Mouse (Mus musculus) hindbrain, embryonic 14.5 days (tissue): ENCODE measurements around the gene Il31ra. TPM values are rescaled to one million over a fixed set of nuclear protein-coding genes. Genes with fewer than 3 reads are reported as not detected.
A peak's percentile ranks its signal among the peaks of the same experiment; 100 is the strongest.

Source experiments
- ATAC-seq: fragments of 200-750 bp; cut with Nextera tagmentation; 2 replicates; pipeline ENCODE4 v1.8.0; 2017; ENCODE audit warnings: moderate number of reproducible peaks, mild to moderate bottlenecking, moderate TSS enrichment, moderate library complexity; ENCODE audit not compliant: low FRiP score
- DNase-seq: peaks from one replicate; pipeline ENCODE4 v3.0.0-alpha.2; 2015; ENCODE audit warnings: low spot score
- H3K27ac ChIP-seq: fragments of 300-500 bp; sonication (generic); 2 replicates; pipeline ENCODE4 v1.5.1; 2014; ENCODE audit warnings: mild to moderate bottlenecking, moderate library complexity
- H3K27me3 ChIP-seq: fragments of 300-500 bp; sonication (generic); 2 replicates; pipeline ENCODE4 v1.6.1; 2014; ENCODE audit warnings: mild to moderate bottlenecking, low read length, mixed read lengths; ENCODE audit not compliant: control insufficient read depth, insufficient read depth
- H3K36me3 ChIP-seq: fragments of 300-500 bp; sonication (generic); replicated peaks from 2 replicates; pipeline ENCODE4 v1.6.1; 2014; ENCODE audit not compliant: control insufficient read depth, insufficient read depth
- H3K4me1 ChIP-seq: fragments of 300-500 bp; sonication (generic); replicated peaks from 2 replicates; pipeline ENCODE4 v1.6.1; 2014; ENCODE audit warnings: antibody characterized with exemption, low read length, mixed read lengths; ENCODE audit not compliant: control insufficient read depth, insufficient read depth
- H3K4me2 ChIP-seq: fragments of 300-500 bp; sonication (generic); replicated peaks from 2 replicates; pipeline ENCODE4 v1.6.1; 2014; ENCODE audit warnings: mild to moderate bottlenecking, moderate library complexity
- H3K4me3 ChIP-seq: fragments of 300-500 bp; sonication (generic); replicated peaks from 2 replicates; pipeline ENCODE4 v1.5.1; 2014; ENCODE audit warnings: mild to moderate bottlenecking, low read length
- H3K9ac ChIP-seq: fragments of 300-500 bp; sonication (generic); 2 replicates; pipeline ENCODE4 v1.6.1; 2014
- H3K9me3 ChIP-seq: fragments of 300-500 bp; sonication (generic); 2 replicates; pipeline ENCODE4 v1.6.1; 2016; ENCODE audit warnings: low read length; ENCODE audit not compliant: control insufficient read depth
- WGBS: fragments of 180-500 bp; shearing (Covaris S2); extraction: QIAGEN DNeasy Blood & Tissue Kit; methylation state at CpG from one replicate; pipeline ENCODE4 v1.1.7; 2014; 5-methylcytosine and 5-hydroxymethylcytosine counted together
- polyA plus RNA-seq: library from polyadenylated mRNA; unstranded; fragments of >200 nt; fragmentation: Nextera tagmentation; extraction: Ambion mirVana; gene quantifications from 2 replicates; pipeline ENCODE4 v1.2.1, GENCODE M21; 2014

The Il31ra gene
- polyA plus RNA-seq, 1 experiment from 2014 or later, result 0.11 TPM

DNA sequence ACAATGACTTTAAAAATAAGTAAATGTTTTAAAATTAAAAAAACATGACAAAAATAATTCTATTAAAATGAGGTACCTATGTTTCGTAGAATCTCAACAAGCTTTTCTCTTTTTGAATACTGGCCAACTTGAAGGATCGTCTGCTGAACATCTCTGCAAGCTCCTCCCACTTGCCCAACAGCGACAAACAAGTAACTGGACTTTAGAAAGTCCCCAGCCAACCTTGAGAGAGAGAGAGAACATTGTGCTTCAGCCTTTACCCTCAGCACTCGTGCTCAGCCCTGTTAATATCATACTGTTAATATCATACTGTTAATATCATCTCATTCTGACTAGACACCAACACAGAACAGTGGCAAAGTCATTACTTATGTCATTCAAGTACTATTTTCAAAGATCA lies 10.3 kb upstream of the Il31ra start:
- H3K4me2 ChIP-seq, result no peak overlapping the region
- H3K4me1 ChIP-seq, result no peaks in the 10 kb centered on the region
- no peak overlapping the region for H3K27ac ChIP-seq
- ATAC-seq, result no peak
- no peaks in the 10 kb centered on the region for H3K36me3 ChIP-seq
- no peak overlapping the region for H3K9ac ChIP-seq
- no peaks in the 10 kb centered on the region for H3K27me3 ChIP-seq
- WGBS, result 73% methylated on average over 4 of the region's 4 CpGs
- no peak for DNase-seq
- no peak overlapping the region for H3K4me3 ChIP-seq
- H3K9me3 ChIP-seq, result no peaks in the 10 kb centered on the region

DNA sequence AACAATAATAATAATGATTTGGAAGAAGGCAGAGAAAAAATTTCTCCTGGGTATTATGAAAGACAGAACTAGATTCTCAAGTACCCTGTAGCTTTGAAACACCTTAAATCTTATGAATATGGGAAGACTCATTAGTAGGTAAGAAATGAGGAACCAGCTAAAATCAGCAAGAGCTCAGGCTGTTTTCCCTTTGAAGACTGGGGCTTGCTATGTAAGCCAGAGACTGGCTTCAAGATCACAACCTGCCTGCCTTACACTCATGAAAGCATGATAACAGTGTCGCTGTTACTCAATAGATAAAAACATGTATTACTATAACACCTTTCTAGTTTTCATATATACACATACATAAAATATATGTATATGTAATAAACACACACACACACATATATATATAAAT lies 9.7 kb upstream of the Il31ra start:
- Histone ChIP-seq H3K27ac (no peak overlapping the region), H3K4me1 (no peaks in the 10 kb centered on the region), H3K4me2 (no peak overlapping the region), H3K36me3 (no peaks in the 10 kb centered on the region), H3K9me3 (no peaks in the 10 kb centered on the region), H3K27me3 (no peaks in the 10 kb centered on the region), H3K4me3 (no peak overlapping the region), H3K9ac (no peak overlapping the region)
- DNase-seq (no peak), ATAC-seq (no peak)
- 93% methylated on average over 1 of the region's 1 CpGs for WGBS

DNA sequence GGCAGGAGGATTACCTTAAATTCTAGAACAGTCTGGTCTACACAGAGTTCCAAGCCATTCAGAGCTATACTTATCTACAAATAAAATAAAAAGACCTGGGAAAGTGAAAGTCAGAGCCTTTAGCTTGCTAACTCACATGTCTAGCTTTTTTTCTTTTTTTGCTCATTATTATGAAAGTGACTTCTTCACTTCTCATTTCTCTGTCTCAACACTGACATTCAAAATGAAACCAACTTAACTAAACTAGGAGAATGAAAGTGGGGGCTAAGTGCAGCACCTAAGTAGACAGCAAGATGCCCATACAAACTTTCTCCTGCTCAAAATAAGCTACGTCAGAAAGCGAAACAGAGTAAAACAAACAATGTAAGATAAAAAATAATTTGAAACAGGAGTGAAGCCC lies 8.4 kb upstream of the Il31ra start:
- H3K4me2 ChIP-seq, result no peak overlapping the region
- no peak overlapping the region for H3K9ac ChIP-seq
- 92% methylated on average over 2 of the region's 2 CpGs for WGBS
- H3K4me3 ChIP-seq, result no peak overlapping the region
- H3K4me1 ChIP-seq, result no peaks in the 10 kb centered on the region
- no peak overlapping the region for H3K27ac ChIP-seq
- no peaks in the 10 kb centered on the region for H3K36me3 ChIP-seq
- DNase-seq (no peak), ATAC-seq (no peak)
- no peaks in the 10 kb centered on the region for H3K27me3 ChIP-seq
- no peaks in the 10 kb centered on the region for H3K9me3 ChIP-seq

DNA sequence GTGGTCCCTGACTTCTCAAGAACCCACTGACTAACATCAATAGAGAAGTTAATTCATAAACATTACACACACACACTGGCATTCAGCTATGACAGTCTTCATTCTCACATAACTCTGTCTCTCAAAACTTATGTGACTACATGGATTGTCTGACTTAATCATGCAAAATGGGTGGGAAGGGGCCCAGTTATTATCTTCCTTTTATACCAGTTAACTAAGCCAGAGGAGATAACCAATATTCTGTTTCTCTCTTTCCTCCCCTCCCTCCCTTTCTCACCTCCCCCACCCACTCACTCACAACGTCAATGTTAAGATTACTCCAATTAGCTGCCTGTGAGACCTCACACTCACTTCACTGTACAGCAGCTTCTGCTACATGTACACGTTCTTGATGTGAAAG lies 3.9 kb downstream of the Il31ra start:
- ATAC-seq (no peak), DNase-seq (no peak)
- 66% methylated on average over 2 of the region's 2 CpGs for WGBS

DNA sequence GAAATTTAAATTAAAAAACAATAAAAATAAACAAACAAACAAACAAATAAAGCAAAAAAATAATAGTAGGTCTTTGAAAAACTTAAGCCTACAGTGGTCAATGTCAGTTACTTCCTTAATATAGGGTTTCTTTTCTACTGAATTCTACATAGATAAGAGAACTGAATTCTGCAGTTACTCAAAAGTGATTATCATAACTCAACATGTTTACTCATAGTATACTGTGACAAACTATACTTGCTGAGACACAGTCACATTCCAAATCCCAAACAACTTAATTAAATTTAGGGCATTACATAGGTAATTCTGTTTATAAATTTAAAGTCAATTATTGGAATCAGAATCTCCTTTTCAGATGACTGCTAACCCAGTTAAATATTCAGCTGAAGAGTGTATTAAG lies 4.5 kb downstream of the Il31ra start:
- H3K36me3 ChIP-seq, result no peaks in the 10 kb centered on the region
- H3K9ac ChIP-seq, result no peak overlapping the region
- H3K4me3 ChIP-seq, result no peak overlapping the region
- H3K4me2 ChIP-seq, result no peak overlapping the region
- no peak for DNase-seq
- no peaks in the 10 kb centered on the region for H3K4me1 ChIP-seq
- no peaks in the 10 kb centered on the region for H3K9me3 ChIP-seq
- H3K27ac ChIP-seq, result no peak overlapping the region
- H3K27me3 ChIP-seq, result no peaks in the 10 kb centered on the region
- ATAC-seq, result no peak

More for the DNA sequence above, 3.9 kb downstream of the Il31ra start:
- Histone ChIP-seq H3K9ac (no peak overlapping the region), H3K27me3 (no peaks in the 10 kb centered on the region), H3K4me1 (no peaks in the 10 kb centered on the region), H3K4me2 (no peak overlapping the region), H3K27ac (no peak overlapping the region), H3K36me3 (no peaks in the 10 kb centered on the region), H3K9me3 (no peaks in the 10 kb centered on the region), H3K4me3 (no peak overlapping the region)

DNA sequence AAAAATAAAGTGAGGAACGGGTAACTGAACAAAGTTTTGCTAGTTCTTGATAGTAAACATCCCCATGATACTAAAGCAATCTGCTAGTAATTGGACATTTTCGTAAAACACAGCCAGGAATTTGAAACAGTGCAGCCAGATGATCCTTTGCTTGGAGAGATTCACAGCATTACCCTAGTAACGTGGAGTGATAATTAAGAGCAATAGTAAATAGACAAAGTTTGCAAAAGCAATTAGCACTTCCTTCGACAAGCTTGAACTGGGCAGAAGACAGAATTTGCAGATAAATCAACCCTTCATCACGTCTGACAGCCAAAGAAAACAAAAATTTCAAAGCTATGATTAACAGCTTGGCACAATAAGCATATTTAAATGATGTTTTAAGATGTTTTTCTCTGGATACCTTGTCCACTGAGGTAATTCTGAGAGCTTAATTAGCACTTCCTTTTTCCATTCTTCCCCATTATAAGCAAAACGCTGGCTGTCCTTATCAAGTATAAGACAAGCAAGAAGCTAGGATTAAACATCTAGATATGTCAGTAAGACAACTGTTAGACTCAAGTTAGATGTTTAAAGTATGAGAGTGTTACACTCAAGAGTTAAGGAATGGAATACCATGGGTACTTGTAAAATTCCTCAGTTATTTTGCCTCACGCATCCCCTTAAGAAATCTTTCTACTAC lies 9.5 kb downstream of the Il31ra start:
- no peaks in the 10 kb centered on the region for H3K27me3 ChIP-seq
- no peaks in the 10 kb centered on the region for H3K36me3 ChIP-seq
- H3K9me3 ChIP-seq, result no peaks in the 10 kb centered on the region
- H3K27ac ChIP-seq, result no peak overlapping the region
- no peak overlapping the region for H3K4me3 ChIP-seq
- H3K4me2 ChIP-seq, result no peak overlapping the region
- ATAC-seq (no peak), DNase-seq (no peak)
- 74% methylated on average over 7 of the region's 7 CpGs for WGBS
- H3K4me1 ChIP-seq, result no peaks in the 10 kb centered on the region; the same call in 1 of the 2 replicates
- no peak overlapping the region for H3K9ac ChIP-seq

DNA sequence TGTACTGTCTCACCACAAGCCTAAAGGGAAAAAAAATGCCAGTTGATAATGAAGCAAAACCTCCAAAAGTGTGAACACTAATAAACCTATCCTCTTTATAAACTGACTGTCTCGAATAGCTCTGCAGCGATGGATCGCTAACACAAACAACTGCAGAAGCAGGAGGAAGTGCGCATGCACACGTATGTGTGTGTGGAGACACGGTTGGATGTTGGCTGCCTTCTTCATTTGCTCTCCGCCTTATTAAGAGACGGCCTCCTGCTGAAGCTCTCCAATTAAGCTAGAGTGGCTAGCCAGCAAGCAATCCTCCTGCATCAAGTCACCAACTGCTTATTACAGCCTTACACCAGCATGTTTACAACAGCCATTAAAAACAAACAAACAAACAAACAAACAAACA lies 11.9 kb downstream of the Il31ra start:
- no peak for DNase-seq

DNA sequence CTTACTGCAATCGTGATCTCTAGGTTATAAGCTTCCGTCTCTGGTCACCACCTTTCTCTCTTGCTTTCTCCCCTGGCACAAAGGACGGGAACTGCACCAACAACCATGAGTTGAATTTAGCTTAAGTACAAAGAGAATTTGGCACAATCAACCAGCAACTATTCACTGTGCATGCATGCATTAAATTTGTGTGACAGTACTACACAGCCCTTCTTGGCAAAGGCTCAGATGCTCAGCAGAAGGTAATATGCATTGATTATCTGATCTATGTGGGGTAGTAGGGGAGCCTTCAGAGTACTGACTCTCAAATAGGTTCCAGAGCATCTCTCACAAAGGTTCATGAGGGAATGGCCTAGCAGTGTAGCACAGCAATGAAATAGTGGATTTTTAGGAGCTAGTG lies 12.4 kb downstream of the Il31ra start:
- H3K9ac ChIP-seq, result no peak overlapping the region
- H3K27ac ChIP-seq, result no peak overlapping the region
- H3K27me3 ChIP-seq, result no peaks in the 10 kb centered on the region
- peak; percentile 34; the same call in 1 of the 2 replicates for ATAC-seq
- H3K36me3 ChIP-seq, result no peaks in the 10 kb centered on the region
- 63% methylated on average over 3 of the region's 3 CpGs for WGBS
- DNase-seq, result no peak
- H3K4me3 ChIP-seq, result no peak overlapping the region
- H3K9me3 ChIP-seq, result no peaks in the 10 kb centered on the region
- H3K4me2 ChIP-seq, result no peak overlapping the region
- H3K4me1 ChIP-seq, result no peaks in the 10 kb centered on the region; the same call in 1 of the 2 replicates

More for the DNA sequence above, 11.9 kb downstream of the Il31ra start:
- Histone ChIP-seq H3K4me1 (no peaks in the 10 kb centered on the region; the same call in 1 of the 2 replicates), H3K4me2 (no peak overlapping the region), H3K9ac (no peak overlapping the region), H3K36me3 (no peaks in the 10 kb centered on the region), H3K27me3 (no peaks in the 10 kb centered on the region), H3K9me3 (no peaks in the 10 kb centered on the region), H3K4me3 (no peak overlapping the region), H3K27ac (no peak overlapping the region)
- ATAC-seq, result no peak
- WGBS, result 83% methylated on average over 8 of the region's 8 CpGs

DNA sequence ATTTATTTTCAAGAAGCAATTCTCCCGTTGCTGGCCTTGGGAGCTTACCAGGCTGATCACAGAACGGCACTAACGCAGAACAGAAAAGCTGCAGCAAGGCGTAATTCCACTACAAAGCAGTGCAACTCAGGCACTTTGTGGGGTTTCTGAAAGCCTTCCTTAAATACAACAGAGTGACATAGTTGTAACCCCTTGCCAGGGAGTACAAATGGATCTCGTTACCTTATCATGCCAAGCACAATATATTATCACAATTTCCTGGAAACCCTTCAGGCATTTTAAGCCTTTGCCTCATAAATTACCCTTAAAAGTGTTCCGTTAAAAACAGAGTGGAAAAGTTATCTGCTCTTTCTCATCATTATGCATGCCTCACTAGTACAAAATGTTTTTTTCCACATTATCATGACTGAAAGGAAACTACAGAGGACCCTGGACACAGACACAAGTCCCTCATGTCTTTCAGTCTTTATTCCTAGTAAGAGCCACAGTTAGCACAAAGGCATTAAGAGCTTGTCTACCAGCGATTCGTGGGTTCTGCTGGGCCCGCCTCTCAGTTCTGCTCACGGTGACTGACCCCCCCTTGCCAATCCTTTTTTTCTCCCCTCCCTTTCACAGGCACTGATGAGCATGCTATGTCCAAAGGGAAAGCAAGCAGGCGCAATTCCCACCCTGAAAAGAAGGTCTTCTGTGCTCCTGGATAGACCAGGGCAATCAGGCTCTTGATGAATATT lies 13.4 kb downstream of the Il31ra start:
- DNase-seq, result no peak
- 58% methylated on average over 11 of the region's 11 CpGs for WGBS
- ATAC-seq, result no peak

More for the DNA sequence above, 13.4 kb downstream of the Il31ra start:
- Histone ChIP-seq H3K9me3 (no peaks in the 10 kb centered on the region), H3K4me1 (no peaks in the 10 kb centered on the region; the same call in 1 of the 2 replicates), H3K9ac (no peak overlapping the region), H3K4me3 (no peak overlapping the region), H3K4me2 (no peak overlapping the region), H3K27me3 (no peaks in the 10 kb centered on the region), H3K27ac (no peak overlapping the region), H3K36me3 (no peaks in the 10 kb centered on the region)
